Mouse (Mus musculus) thymus, adult 18-20 months (tissue): ENCODE data around the gene Dcaf15.

Experiments
- DNase-seq, 2 experiments: peaks; one replicate each; pipeline ENCODE4 v3.0.0; 2022; ENCODE audit warnings: mixed read lengths in 2 of 2

Dcaf15 gene

DNA sequence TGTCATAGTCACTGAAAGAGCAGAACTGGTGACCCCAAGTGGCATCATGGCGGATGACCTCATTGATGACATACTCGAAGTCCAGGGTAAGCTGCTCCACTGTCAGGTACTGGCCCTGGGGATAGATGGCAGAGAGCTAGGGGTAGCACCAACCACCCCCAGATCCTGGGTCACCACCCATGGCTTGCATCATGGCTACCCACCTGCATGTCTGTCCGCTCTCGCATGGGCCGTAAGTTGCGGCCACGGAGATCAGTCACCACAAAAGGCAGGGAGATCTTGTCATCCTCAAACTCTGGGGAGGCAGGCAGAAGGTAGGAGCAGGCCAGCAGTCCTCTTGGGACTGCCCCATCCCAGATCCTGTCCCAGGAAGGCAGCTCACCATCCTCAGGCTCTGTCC lies 6.2 kb downstream of the Dcaf15 start:
- DNase-seq, result no peak

DNA sequence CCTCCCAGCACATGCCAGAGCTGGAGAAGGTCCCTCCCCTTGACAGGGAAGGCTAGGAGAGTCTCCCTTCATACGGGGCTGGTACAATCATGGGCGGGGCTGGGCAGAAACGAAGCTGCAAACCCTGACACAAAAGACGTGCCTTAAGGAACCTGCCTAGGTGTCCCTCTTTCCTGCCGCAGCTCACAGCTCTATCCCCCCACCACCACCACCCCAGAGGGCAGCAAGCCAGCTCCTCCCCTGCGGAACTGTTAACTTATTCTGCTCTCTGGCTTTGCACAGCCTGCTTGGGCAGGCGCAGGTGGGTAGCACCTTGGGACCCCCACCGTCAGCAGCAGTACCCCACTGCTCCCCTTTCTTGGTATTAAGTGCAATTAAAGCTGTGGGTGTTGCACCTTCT lies 8.5 kb downstream of the Dcaf15 start:
- DNase-seq, result no peak

DNA sequence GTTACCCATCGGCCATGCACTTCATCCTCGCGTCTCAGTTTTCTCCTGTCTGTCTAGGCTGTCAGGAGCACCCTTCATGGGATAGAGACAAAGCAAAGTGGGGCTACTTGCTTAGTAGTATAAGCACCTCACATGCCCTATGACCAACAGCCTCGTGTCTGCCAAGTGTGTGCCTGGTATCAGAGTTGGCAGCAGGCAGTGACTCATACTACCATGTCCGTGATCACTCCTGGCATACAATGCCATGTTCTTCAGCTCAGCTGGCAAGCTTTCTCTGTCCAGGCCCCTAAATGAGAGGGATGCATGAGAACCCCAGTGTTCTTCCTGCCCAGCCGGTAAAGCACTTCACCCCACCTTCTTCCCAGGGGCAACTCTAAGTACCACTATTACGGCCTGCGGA lies 14.0 kb downstream of the Dcaf15 start:
- no peak for DNase-seq

DNA sequence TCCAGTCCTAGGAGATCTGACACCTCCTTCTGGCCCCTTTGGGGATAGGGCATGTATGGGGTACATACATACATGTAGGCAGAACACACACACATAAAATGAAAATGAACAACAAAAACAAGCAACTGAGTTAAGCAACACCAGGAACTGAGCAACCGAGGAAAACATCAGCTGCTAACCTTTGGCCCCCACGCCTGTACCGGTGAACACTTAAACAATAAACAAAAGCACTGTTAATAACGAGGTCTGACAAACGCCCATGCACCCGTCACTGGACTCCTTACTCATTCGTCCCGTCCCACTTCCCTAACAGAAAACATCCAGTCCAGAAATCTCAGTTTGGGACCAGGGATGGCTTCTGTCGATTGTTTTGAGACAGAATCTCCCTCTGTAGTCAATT lies 15.3 kb downstream of the Dcaf15 start:
- DNase-seq, result no peak

DNA sequence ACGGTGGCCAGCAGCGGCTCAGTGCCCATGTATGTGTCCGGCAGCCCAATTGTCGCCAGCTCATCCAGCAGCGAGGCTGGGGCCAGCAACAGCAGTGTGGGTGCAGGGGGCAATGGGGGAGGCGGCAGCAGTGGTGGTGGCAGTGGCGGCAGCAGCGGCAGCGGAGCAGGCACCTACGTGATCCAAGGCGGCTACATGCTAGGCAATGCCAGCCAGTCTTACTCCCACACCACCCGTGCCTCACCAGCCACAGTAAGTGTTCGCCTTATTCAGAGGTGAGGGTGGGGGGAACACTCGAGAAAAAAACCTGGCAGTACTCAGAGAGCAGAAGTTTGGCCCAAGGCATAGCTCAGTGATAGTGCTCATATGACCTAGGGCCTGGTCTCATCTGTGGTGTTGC lies 16.7 kb downstream of the Dcaf15 start:
- no peak for DNase-seq

DNA sequence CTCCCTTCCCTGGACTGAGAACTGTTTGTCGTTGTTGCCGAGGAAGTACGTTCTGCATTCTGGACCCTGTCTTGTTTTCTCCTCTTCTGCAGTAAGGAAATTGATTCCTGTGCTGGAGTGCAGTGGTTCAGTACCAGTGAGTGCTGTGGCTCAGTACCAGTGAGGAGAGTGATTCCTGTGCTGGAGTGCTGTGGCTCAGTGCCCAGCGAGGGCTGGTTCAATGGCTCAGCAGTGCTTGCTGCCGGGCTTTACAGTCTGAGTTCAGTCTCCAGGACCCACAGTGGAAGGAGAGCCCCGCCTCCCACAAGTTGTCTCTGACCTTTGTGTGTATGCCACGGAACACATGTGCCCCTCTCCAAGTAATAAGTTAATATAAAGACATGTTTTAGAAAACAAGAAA lies 17.4 kb downstream of the Dcaf15 start:
- DNase-seq, result no peak

DNA sequence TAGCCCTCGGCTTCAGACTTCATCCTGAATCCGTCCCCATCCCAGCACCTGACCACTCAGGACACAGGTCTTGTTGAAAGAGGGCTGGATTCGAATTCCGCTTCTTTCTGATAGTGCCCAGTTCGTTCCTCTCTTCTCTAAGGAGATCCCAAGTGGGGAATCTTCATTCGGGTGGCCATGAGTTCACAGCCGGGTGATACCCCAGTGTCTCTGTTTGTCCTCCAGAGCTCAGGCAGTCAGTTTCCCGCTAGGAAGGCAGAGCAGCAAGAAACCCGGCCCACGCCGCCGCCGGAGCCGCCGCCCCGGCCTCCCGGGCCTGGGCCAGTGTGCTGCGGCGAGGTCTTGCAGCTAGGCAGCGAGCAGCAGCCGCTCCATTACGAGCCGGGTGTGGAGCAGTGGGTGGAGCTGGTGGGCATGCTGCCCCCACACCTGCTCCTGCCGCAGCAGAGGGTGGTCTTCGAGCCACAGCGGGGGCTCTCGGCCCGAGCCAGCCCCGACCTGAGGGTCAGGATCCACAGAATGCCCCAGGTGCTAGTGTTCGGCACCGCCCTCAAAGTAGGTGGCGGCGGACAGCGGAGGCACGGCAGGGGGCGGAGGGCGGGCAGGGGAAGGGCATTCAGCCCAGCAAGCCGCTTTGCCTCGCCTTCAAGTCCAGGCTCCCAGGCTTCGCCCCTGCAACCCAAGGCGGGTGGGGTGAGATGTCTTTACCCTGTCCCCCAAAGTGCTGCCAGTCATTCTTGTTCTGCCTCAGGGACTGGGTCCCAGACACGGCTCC lies 20.0 kb downstream of the Dcaf15 start:
- no peak for DNase-seq

DNA sequence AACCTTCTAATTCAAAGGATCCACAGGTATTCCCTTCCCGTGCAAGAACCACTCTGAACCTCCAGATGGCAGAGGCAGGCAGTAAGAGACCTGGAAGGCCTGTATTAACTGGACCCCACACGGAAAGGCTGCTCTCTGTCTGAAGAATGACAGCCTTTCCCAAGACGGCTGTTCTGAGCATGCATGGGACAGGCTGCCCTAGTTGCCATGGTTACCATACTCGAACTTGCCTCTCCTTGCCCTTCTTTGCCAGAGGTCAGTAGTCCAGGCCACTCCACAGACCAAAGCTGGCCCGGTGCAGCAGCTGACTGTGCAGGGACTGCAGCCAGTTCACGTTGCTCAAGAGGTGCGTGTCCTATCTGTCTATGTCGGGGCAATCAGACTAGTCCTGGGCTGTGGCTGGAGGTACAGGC lies 20.7 kb downstream of the Dcaf15 start:
- DNase-seq, result no peak

DNA sequence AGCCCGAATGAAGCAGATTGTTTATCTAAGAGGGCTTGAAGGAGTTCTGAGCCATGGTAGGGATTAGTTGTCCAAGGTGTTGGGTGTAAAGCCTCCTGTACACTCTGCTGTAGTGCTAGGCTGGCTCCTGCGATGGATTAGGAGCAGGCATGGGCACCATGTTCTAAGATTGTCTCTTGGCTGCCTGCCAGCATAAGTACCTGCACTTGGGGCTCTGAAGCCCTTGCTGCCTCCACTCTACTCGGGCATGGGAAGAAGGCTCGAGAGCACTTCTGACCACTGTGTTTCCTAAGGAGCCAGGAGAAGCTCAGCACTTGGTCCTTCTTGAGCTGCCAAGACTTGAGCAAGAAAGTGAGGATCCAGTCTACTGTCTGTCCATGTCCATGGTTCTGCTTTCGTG lies 25.4 kb downstream of the Dcaf15 start:
- no peak for DNase-seq

DNA sequence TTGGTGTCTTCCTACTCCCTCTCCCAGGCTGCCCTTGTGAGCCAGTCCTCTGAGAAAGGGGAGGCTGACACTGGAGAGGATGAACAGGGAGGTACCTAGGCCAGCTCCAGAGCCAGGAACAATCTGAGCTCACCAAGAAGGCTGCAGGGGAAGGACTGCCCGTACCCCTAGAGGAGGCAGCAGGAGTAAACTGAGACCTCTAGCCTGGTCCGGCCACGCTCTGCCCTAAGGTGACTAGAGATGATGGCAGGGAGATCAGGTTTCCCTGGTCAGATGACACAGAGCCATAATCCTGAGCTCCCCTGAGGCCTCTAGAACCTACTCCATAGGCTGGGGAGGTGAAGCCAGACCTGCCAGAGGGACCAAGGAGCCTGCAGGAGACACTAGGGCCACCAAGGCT lies 27.7 kb downstream of the Dcaf15 start:
- DNase-seq, result no peak

DNA sequence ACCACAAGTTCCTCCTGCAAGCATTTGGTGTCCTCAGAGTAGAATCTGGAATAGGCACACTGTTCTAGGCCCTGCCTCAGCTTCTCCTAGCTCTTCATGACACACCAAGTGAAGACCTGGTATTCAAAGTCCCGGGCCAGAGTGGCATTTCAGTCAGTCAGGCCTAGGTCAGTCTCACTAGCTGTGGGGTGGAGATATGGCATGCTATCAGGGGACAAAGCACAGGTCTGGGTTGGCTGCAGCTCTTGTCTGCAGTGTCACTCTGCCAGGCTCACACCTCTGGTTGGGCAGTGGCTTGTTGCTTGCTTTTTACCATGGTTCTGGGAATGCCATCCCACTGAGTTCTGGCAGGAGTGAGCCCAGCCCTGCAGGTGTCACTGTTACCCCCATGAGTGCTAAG lies 28.2 kb downstream of the Dcaf15 start:
- no peak for DNase-seq

DNA sequence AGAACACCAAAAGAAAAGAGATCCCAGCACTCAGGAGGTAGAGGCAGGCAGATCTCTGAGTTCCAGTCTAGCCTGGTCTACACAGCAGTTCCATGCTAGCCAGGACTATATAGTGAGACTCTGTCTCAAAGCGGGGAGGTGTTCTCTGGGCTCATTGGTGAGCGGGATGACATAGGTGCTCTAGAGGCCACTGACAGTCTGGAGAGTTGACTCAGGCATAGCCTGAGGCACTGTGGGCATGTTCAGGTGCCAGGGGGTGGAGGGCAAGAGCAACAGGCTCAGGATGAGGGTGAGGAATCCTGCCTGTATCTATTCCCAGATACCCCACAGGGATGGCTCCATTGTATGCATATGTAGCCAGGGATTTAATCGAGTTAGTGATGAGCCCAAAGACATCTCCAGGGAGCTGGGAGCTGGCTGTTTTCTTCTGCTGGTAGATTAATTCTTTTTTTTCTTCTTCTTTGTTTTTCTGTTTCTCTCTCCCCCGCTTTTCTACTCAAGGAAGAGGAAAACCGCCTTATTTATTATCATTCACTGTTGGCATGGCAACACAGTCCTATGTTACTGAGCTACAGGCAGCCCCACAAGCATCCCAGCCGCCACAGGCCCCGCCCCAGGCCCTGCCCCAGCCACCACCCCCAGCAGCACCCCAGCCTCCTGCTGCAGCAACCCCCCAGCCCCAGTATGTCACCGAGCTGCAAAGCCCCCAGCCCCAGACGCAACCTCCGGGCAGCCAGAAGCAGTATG lies 31.2 kb downstream of the Dcaf15 start:
- no peak for DNase-seq

DNA sequence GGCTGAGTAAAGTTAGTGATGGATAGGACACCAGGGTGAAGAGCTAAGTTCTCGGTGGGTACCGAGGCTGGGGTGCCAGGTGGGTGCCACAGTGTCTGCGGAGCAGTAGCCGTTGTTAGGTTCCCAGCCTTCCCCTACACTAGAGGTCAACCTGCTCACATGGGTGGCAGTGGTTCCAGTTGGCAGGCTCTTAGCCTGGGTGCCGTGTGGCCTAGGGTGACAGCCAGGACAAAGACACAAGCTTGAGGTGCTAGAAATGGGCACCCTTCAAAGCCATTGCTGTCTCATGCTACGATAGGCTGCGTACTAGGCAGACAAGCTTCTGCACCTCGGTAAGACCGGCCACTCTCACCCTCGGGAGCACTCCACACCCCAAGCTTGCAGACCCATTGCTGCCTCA lies 32.2 kb downstream of the Dcaf15 start:
- no peak for DNase-seq

DNA sequence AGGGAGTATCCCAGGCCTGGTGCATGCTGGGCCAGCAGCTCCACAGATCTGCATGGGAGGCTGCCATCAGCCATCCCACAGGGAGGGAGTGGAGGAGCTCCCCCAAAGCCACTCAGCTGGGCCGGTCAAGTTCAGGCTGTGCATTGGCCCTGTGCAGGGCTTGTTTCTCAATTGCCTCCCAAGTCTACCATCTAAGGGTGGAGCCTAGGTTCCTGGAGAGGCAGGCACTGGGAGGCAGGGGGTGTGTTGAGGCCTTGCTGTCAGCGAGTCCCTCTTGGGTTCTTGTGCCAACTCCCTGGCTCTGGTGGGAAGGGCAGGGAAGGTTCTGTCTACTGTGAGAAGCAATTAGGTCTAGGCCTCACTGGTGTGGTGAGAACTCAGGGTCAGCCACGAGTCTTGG lies 32.6 kb downstream of the Dcaf15 start:
- DNase-seq, result no peak

DNA sequence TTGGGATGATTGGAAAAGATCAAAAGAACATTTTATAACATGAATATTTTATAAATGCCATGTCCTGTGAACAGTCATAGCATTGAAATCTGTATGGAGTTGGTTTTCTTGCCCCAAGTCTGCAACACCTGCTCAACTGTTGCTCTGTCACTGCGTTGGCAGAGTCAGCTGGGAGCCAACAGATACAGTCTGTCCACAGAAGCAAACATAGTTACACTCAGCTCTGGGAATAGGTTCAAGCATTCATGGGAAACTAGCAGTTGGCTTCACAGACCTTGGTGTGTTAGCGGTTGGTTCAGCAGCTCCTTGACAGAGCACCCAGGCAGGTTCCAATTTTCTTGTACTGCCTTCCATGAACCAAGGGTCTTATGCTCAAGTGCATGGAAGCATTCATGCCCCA lies 33.9 kb downstream of the Dcaf15 start:
- DNase-seq, result no peak

DNA sequence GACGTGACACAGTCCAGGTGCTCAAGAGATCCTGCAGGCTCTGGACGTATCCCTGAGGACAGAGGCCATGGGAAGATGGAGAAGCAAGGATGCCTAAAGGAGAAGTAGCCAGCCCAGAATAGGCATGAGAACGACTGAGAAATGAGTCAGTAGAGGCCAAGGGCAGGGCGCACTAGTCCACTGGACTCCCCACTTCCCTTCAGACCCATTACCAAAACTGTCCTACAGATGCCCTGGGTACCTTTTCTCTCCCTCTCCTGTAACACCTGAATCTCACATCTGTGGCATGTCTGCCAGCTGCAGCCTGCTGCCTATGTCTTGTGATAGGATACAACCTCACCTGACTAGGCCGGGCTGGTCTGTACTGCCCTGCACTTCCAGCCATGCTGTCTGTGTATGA lies 34.3 kb downstream of the Dcaf15 start:
- no peak for DNase-seq

DNA sequence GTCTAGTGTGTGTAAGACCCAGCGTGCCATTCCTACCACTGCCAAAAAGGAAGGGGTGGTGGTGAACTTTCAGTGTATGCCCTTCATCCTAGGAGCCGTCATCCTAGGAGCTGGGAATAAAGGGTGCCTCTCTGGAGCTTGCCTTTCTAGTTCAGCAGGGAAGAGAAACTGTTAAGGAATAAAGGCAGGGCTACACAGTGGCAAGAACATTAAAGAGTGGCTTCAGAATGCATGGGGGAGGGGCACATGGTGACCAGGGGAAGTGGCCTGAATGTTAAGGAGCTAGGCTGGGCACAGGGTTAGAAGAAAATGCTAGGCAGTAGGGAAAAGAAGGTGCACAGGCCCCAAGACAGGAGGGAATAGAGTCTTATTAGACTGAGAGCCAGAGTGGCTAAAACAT lies 34.8 kb downstream of the Dcaf15 start:
- DNase-seq, result no peak

DNA sequence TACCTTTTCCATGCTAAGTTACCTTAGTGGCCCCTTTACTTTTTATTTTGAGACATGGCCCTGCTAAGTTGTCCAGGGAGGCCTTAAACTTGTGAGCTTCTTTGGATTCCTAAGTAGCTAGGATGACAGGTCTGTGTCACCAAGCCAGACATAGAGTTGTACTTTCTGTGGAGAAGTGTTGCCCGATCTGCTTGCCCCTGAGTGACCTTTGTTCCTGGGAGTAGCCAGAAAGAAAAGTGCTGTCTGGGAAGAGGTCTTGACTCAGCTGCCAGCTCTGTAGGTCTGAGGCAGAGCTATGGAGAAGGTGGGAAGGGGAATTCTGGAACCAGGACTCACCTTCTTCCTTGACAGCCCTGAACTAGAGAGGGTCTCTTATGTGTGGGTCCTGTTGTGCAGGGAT lies 35.4 kb downstream of the Dcaf15 start:
- DNase-seq, result no peak

DNA sequence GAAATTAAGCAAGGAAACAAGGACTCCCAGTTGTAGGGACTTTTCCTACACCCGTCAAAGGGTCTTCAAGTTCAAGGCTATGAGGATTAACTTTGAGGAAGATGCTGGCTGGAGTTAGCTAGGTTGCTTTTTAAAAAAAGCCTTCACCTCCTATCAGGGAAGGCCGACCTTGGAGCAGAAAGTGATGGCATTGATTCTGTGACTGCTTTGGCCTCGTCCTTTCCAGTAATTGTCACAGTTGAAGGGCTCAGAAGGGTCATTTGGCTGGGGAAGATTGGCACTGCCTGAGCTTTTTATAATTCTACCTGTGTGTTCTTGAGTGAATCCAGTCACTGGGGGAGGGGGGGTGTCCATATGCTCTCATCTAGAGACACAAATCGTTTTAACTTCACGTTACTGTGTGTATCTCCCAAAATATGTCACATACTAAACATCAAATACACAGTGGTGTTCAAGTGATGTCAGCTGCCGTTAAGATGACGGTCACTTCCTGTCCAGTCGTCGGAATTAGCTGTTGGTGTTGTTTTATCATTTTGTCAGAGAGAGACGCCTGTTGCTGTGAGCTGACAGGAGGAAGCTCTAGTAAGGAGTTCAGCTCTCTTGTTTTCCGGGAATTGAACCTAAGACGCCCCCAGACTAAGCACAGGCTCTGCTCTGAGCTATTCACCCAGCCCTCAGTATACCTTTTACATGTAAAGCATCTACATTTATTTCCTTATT lies 36.1 kb downstream of the Dcaf15 start:
- DNase-seq, result no peak

DNA sequence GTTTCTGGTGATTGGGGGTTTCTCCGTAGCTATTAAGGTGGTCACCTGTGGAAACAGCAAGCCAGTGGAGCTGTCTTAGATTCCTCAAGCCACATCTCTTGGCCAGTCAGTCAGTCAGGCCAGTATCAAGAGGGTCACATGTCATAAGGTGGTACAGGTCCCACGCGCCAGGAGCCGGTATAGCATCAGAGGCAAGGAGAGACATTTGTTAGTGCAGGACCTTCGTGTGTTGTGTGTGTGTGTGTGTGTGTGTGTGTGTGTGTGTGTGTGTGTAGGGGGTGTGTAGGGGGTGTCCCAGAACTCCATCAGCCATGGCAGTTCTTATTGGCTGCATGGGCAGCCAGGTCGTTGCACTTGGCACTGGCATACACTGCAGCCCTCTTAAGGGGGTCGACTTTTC lies 36.7 kb downstream of the Dcaf15 start:
- no peak for DNase-seq

DNA sequence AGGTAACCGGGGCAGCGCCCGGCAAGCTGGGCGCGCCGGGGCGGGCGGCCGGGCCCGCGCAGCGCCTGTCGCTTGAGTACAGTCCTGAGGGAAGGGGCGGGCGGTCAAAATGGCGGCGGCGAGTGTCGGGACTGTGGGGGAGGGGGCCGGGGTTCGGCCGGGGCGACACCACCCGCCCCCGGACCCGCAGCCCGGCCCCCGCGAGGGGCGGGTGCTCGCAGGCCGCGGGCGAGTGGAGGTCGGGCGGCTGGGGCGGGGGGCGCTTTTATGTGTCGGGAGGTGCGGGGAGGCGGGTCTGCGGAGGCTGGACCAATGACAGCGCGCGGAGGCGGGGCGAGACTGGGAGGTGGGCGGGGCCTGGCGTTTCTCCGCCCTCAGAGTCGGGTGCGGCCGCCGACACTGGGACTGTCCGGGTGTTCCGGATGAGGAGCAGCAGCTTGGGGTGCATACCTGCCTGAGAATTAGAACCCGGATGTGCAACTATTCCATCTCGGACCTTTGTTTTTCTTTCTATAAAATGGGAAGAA lies 37.5 kb downstream of the Dcaf15 start:
- DNase-seq, result peak; percentile 94 to 95

DNA sequence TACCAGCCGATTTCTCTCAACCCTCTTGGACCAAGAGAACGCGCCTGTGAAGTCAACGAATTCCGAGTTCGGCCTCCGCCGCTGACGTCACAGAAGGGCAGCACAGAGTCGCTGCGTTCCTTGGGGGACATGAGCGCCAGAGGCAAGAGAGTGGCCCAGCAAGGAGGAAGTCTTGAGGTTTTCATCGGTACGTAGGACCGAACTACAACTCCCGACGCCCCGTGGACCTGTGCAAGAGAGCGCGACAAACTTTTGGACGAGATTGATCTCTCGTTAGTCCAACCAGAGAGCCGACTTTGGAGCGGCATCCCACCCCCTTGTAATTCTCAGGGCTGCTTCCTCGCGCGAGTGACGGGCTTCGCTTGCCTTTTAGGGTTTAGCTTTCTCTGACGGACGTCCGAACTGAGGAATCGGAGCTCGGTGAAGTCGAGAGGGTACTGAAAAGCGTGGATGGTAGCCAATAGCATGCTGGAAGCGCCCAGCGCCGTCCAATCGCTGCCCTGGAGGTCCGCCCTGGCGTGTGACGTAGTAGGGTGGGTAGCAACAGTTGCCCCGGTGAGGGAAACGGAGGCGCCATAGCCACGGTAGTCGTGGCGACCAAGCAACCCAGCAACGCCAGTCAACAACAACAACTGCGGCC lies 38.2 kb downstream of the Dcaf15 start, which contains the start of gene Rfx1:
Gene Rfx1, plus strand, starts transcription at position 544 of the 640 bp plus-strand sequence.
- peak; percentile 99 to 100 for DNase-seq

DNA sequence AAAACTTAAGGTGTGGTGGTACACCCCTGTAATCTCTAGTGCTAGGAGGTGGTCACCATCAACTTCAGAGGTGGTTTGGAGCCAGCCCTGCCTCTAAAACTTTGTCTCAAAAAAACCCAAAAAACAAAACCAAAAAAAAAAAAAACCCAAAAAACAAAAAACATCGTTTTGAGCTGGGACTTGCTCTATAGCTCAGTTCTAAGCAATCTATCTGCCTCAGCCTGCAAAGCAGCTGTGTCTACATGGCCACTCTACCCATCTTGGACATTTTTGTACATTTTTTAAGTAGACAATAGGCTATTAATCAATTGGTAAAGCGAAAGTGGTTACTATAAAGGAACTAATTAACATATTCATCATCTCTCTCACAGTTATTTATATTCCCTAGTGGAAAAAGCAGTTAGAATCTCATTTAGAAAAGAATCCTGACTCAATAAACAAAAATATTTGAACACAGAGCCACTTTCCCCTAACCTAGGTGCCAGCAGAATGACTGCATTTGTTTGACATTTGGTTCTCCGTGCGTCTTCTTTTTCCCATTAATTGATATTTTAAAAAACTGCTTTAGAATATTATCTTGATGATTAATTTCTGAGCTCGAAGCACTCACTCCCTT lies 39.0 kb downstream of the Dcaf15 start:
- DNase-seq, result no peak
